Mouse (Mus musculus) megakaryocyte-erythroid progenitor cell, adult 5-6 weeks (primary cell): ENCODE results near the gene Tmem255b. TPM values are rescaled to one million over a fixed set of nuclear protein-coding genes. Genes with fewer than 3 reads are reported as not detected.

ENCODE experiments used
- ATAC-seq: replicated peaks from 2 replicates; pipeline ENCODE4 v1.8.0; 2016; ENCODE audit warnings: mild to moderate bottlenecking, inconsistent platforms; ENCODE audit not compliant: severe bottlenecking, poor library complexity, low FRiP score, low TSS enrichment
- total RNA-seq, 2 experiments: library from RNA; stranded (forward) in 1 of 2; stranded (reverse) in 1 of 2; fragments of 200-1000, 215-1000 nt in 1 of 2; fragments of >200 nt in 1 of 2; fragmentation: Nextera tagmentation in 1 of 2; gene quantifications; 2 replicates each; pipeline ENCODE4 v1.2.3; 2014 to 2017

Tmem255b gene
- total RNA-seq (2014; fragmentation: Nextera tagmentation) (not detected in 2 replicates), total RNA-seq (2017) (not detected in 2 replicates)

GRCm38 (mm10) chr8:13434889-13435288 lies at the start of gene Tmem255b:
Gene Tmem255b, plus strand, starts transcription at chr8:13435189.
- ATAC-seq, result no peak

- no peak for ATAC-seq
These were observed 48.6 kb upstream of the Tmem255b start for GRCm38 (mm10) chr8:13386366-13386765.

DNA sequence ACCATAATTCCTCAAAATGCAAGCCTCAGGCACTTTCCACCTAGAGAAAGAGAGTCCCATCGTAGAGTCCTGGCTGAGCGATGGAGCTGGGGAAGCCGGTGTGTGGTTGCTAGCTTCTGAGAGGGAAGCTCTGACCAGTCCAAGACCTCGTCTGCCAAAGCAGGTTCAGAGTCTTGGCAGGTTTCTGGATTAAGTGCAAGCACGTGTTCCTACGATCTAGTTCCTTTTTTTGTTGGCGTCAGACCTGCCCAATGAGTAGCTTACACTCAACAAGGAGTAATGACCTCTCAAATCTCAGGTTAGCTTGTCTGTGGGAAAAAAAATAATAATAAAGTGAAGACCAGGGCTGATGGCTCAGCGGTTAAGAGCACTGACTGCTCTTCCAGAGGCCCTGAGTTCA lies 47.3 kb upstream of the Tmem255b start:
- no peak for ATAC-seq

DNA sequence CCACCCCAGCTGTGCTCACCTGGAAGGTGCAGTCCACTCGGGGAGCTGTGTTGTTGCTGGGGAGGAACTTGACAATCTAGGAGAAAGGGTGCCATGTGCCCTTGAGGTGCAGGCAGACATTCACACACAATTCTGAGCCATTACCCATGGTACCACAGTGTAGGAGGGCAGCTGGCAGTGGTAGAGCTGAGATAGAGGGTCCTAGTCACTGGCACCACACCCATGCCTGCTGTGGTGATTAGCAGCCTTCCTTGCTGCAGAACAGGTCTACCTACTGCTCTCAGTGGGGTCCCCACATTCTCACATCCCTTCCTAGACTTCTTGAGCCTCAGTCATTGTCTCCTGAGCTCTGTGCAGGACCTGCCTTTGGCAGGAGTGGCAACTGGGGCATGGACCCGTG lies 46.2 kb upstream of the Tmem255b start:
- ATAC-seq, result peak; percentile 46

- ATAC-seq, result no peak
These were observed 41.1 kb upstream of the Tmem255b start for GRCm38 (mm10) chr8:13393869-13394268.

- peak; percentile 40 for ATAC-seq
These were observed 38.3 kb upstream of the Tmem255b start, which contains the start of gene Atp4b for GRCm38 (mm10) chr8:13396725-13397124. Gene Atp4b, minus strand, starts transcription at chr8:13396825.

DNA sequence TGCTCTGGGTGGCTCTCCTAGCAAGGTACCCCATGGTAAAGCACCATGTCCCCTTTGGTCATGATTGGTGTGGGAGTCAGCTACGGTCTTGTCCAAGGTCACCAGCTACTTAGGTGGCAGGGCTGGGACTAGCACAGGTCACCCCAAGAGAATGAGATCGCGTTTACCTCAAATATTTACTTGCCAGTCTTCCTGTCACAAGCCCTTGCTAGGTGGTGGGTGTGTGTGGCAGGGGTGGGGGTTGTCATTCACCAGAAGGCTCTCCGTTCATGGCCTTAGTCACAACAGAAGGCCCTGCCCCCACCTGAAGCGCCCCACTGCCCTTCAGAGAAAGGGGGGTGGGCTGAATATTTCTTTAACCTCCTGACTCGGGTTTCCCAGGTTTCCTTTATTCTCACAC lies 31.5 kb upstream of the Tmem255b start:
- ATAC-seq, result no peak

DNA sequence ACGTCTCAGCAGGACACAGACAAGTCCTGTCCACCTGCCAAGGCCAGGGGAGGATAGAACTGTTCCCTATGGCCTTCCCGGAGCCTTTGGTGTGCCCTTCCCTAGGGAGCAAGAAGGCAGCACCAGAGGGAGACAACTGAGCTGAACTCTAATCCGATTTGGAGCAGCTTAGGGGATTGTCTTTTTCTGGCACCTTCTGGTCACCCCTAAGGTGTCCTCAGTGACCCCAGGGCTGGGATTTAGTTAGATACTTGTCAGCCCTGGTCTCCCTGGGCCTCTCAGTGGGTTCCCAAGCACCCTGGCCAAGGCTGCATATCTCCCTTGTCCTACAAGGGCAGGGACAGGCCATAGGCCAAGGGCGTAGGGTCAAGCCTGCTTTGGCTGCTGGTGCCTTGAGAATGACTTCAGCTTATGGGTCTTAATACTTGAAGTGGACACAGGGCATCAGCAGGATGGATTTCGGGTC lies 30.3 kb upstream of the Tmem255b start, which contains the start of gene Grk1:
Gene Grk1, plus strand, starts transcription at position 416 of the 466 bp plus-strand sequence.
- ATAC-seq, result no peak

DNA sequence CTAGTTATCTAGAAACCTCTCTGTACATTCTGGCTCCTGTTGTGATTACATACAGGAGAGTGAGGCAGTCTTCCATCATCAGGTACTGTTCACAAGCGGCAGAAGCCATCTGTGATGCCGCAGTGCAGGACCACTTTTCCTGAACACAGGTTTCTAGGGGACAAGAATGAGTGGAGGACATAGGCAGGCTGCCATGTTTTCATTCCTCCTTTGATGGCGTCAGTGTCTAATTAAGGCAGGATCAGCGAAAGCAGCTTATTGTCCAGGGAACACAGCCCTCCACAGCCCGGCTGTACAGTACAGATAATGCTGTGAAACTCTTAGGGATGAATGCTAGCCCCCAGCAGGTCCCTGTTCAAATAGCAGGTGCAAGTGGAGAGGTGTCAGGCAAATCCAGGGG lies 29.0 kb upstream of the Tmem255b start:
- no peak for ATAC-seq

GRCm38 (mm10) chr8:13411597-13411996 lies 23.4 kb upstream of the Tmem255b start:
- ATAC-seq, result 0 out of 2 replicates have a peak, but pooled peaks have one; percentile 54

DNA sequence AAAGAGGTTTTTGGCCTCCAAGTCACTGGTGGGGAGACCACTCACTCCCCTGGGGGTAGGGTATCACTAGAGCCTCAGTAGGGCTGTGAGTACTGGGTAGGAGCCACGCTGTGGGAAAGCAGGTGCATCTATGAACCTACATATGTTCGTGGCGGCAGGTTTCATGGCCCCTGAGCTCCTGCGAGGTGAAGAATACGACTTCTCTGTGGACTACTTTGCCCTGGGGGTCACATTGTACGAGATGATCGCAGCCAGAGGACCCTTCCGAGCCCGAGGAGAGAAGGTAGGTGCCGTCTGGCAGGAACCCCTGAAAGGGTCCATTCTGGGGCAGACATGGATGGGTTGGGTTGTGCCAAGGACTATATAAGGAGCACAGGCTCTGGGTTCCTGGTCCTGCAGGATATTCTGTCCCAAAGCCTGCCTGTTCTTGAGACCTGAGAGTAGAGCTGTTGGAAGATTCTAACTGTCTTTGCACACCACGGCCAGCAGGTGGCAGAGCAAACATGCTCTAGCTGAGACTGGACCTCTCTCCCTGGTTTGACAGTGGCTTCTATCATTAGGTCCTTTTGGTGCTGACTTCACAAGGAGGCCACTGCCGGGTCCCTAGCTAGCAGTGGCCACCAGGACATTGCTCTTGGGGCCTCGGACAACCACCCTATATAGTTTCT lies 22.0 kb upstream of the Tmem255b start:
- peak; percentile 60 for ATAC-seq

DNA sequence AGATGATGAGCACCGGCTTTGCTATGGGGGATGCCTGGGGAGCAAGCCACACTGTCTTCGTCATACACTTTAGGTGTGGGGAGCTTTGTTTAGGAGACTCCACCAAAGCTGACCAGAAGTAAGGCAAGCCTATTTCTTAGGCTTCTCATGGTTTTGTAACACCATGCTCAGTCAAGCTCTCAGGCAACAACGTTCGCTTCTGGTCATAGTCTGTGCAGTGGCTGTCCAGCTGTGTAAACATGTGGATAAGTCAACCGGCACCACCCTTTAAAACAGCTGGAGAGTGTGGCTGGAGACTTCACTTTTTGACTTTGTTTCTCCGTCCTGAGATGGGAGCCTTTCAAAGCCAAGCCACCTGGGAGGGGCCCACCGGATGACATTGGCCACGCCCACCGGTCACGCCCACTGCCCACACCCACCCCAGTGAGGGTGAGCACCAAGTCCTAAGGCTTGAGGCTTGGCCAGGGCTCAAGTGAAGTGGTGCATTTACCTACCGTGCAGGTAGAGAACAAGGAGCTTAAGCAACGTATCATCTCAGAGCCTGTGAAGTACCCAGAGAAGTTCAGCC lies 21.1 kb upstream of the Tmem255b start:
- ATAC-seq, result no peak

- ATAC-seq, result no peak
These were observed 19.1 kb upstream of the Tmem255b start for GRCm38 (mm10) chr8:13415879-13416278.

DNA sequence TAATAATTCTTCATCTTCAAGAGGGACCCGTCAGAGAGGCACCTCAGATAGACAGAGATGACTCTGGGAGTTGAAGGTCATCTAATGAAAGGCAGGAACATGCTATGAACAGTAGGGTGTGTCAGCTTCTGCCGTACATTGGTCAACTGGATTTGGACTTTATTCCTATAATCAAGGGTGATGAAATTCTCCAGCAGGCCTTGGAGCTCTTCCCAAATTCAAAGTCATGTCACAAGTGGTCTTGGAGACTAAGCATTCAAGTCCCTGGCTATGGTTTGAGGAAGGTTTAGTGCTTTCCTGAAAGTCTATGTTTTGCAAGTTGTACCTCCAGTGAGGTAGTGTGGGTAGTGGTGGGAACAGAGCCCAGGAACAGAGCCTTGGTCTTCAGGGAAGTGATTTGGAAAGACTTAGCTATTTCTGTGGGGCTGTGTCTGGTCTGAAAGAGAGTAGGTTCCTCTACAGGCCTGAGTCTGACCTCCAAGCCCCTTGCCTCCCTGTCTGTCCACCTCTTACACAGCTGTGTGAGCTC lies 15.8 kb upstream of the Tmem255b start:
- no peak for ATAC-seq

DNA sequence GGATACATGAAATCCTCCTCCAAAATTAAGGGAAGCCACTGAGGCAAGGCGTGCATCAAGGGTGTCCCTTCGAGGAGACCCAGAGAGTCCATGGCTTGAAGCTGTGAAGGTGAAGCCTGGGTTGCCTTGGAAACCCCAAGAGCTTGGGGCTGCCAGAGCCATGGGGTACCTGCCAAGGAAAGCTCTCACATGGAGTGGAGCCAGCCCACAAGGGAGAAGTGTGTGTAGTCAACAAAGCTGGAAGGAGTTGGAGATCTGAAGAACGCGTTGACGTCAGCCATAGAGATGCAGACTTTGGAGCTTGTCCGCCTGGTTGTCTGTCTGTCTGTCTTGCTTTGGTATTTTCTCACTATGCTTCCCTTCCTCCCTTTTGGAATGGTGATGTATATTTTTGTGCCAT lies 14.0 kb upstream of the Tmem255b start:
- ATAC-seq, result no peak

- no peak for ATAC-seq
These were observed 7.6 kb upstream of the Tmem255b start for GRCm38 (mm10) chr8:13427351-13427750.

DNA sequence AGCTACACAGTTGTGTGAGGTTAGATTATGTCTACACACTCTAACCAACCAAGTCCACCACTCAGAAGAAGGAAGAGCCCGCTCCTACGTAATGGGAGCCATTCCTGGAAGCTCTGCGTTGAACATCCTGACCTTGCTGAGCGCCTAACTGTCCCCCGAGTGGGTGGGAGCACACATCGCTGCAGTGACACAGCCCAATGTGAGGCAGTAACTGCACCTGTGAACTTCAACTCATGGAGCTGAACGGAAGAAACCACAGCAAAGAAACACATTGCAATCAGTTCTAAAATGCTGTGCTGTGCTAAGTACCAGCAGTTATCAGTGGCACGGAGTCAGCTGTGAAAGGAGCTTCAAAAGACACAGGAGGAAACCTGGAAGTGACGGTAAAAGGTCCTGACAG lies 6.8 kb upstream of the Tmem255b start:
- no peak for ATAC-seq

DNA sequence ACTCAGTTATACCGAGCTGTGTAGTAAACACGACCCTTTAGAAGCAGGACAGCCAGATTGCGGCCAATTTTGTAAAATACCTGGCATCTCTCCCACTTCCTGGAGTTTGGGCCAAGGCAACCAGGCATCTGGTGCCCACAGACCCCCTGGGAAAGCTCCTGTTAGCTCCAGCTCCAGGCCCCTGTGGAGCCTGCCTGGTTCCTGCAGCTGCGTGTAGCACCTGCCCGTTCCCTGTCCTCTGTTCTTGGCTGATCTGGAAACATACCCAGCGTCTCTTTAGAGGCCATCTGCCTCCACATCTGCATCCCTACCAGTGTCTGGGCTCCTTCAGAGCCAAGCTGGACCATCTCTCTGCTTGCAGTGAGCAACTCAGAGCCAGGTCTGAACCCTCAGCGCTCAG lies 4.6 kb upstream of the Tmem255b start:
- ATAC-seq, result no peak

DNA sequence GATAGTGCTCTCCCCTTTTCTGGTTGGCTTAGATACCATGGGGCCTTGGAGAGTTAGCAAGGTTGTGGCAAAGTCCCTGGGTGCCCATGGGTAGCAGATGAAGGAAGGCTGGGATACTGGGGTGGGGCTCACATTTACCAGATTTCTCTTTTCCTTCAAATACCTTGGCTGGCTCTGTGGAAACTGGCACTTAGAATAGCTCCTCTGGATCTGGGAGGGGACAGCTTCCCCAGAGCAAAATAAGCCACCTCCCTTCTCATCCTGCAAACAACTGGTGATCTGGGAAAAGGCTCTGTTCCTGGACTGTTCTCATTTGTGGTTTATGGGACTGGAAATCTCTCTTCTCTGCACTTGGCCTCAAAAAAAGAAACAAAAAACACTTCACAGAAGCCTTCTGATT lies 4.1 kb upstream of the Tmem255b start:
- ATAC-seq, result no peak

DNA sequence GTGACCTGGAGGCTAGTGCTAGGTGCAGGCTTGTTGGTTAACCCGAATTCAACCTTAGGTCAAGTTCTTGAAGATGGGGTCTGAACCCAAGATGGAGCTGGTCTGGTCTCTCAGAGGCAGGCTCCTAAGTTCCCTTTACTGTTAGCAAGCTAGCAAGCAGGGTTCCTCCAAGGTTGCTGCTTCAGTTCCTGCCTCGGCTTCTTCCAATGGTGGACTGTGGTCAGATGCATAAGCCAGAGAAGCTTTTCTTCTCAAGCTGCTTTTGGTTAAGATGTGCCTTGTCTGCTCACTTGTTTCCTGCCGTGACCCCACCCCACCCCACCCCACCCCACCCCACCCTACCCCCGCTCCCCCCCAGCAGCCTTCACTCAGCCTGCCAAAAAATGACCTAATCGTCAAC lies 1.9 kb upstream of the Tmem255b start:
- no peak for ATAC-seq

GRCm38 (mm10) chr8:13436052-13436451 lies 1.1 kb downstream of the Tmem255b start:
- ATAC-seq, result no peak
